Mouse (Mus musculus): ENCODE data around the gene Prtg. TPM values are rescaled to one million over a fixed set of nuclear protein-coding genes. Genes with fewer than 3 reads are reported as not detected.

Gene Prtg
- total RNA-seq, 1 experiment from 2014 or later, result not detected

GRCm38 (mm10) chr9:72883940-72884339 lies 77.3 kb downstream of the Prtg start:
- peak; percentile 48; the same call in 1 of the 2 replicates for ATAC-seq (ENCODE audit: extremely low read depth, insufficient number of reproducible peaks, low FRiP score, poor library complexity, severe bottlenecking)

- no peak for ATAC-seq (ENCODE audit: extremely low read depth, insufficient number of reproducible peaks, low FRiP score, poor library complexity, severe bottlenecking)
Observed at GRCm38 (mm10) chr9:72889777-72890176, 83.1 kb downstream of the Prtg start.

- no peak for ATAC-seq (ENCODE audit: extremely low read depth, insufficient number of reproducible peaks, low FRiP score, poor library complexity, severe bottlenecking)
Observed at GRCm38 (mm10) chr9:72890499-72891085, 83.9 kb downstream of the Prtg start.

GRCm38 (mm10) chr9:72892761-72893160 lies 86.1 kb downstream of the Prtg start:
- no peak for ATAC-seq (ENCODE audit: extremely low read depth, insufficient number of reproducible peaks, low FRiP score, poor library complexity, severe bottlenecking)

- ATAC-seq (ENCODE audit: extremely low read depth, insufficient number of reproducible peaks, low FRiP score, poor library complexity, severe bottlenecking), result no peak
Observed at GRCm38 (mm10) chr9:72894796-72895352, 88.2 kb downstream of the Prtg start.

- no peak for ATAC-seq (ENCODE audit: extremely low read depth, insufficient number of reproducible peaks, low FRiP score, poor library complexity, severe bottlenecking)
Observed at GRCm38 (mm10) chr9:72902057-72902456, 95.4 kb downstream of the Prtg start.

DNA sequence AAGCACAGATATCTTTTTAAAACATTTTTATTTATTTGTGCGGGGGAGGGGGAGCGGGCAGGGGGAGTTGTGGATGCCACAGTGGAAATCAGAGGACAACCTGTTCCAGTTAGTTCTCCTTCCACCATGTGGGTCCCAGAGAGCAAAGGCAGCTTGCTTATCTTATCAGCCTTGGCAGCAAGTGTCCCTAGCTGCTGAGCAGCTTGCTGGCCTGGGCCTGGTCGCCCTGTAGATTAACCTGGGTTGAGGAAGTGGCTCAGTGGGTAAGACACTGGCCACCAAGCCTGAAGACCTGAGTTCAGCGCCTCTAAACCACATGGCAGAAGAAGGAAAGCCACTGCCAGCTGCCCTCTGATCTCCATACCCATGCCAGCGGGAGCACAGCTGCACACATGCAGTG lies 95.9 kb downstream of the Prtg start:
- no peak for ATAC-seq (ENCODE audit: extremely low read depth, insufficient number of reproducible peaks, low FRiP score, poor library complexity, severe bottlenecking)

GRCm38 (mm10) chr9:72906693-72907103 lies 100.0 kb downstream of the Prtg start:
- no peak for ATAC-seq (ENCODE audit: extremely low read depth, insufficient number of reproducible peaks, low FRiP score, poor library complexity, severe bottlenecking)

DNA sequence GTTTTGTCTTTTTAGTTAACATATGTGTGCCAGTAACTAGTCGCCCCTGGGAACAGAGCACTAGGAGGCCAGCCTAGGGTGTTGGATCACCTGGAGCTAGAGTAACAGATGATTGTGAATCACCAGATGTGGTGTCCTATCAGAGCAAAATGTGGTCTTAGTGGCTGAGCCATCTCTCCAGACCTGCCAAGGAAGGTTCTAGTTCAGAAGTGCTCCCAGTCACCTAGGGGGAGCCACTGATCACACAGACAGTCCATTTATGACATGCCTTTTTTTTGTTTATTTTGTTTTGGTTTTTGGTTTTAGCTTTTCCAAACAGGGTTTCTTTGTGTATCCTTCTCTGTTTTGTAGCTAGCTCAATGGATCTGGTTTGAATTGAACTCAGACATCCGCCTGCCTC lies 104.7 kb downstream of the Prtg start:
- no peak for ATAC-seq (ENCODE audit: extremely low read depth, insufficient number of reproducible peaks, low FRiP score, poor library complexity, severe bottlenecking)

DNA sequence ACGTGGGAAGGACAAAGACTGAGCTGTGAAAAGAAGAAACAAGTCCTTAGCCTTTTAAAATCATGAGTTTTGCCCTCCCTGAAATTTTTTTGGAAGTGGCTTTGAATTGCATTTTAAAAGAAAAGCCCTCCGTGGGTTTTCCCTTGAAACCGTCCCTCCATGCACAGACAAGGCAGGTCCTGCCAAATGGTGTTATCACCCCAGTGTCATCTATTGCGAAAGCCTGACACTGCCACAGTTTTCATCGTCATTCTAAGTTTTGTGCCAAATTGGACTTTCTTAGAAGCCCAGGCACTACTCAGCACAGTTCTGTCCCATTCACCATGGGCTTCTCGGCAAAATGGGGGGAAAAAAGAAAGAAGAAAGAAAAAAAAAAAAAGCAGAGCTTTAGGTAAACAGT lies 106.9 kb downstream of the Prtg start:
- no peak for ATAC-seq (ENCODE audit: extremely low read depth, insufficient number of reproducible peaks, low FRiP score, poor library complexity, severe bottlenecking)

DNA sequence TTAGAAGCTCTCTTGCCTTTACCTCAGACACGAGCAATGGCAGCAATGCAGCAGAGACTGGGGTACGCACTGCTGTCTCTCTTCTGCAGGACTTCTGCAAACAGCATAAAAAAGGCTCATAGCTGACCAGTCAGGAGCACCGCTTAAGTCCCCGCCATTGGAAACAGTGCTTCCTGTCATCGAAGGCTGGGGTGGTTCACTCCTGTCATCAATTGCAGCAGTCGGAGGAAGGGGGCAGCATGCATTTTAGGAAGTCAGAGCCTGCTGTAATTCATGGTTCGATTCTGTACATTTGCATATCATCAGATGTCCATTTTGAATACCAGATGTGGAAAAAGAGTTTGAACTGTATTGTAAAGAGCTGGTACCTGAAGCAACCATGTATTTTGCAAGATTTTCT lies 109.1 kb downstream of the Prtg start:
- no peak for ATAC-seq (ENCODE audit: extremely low read depth, insufficient number of reproducible peaks, low FRiP score, poor library complexity, severe bottlenecking)

- ATAC-seq (ENCODE audit: extremely low read depth, insufficient number of reproducible peaks, low FRiP score, poor library complexity, severe bottlenecking), result no peak
Observed at GRCm38 (mm10) chr9:72923068-72923467, 116.4 kb downstream of the Prtg start.

DNA sequence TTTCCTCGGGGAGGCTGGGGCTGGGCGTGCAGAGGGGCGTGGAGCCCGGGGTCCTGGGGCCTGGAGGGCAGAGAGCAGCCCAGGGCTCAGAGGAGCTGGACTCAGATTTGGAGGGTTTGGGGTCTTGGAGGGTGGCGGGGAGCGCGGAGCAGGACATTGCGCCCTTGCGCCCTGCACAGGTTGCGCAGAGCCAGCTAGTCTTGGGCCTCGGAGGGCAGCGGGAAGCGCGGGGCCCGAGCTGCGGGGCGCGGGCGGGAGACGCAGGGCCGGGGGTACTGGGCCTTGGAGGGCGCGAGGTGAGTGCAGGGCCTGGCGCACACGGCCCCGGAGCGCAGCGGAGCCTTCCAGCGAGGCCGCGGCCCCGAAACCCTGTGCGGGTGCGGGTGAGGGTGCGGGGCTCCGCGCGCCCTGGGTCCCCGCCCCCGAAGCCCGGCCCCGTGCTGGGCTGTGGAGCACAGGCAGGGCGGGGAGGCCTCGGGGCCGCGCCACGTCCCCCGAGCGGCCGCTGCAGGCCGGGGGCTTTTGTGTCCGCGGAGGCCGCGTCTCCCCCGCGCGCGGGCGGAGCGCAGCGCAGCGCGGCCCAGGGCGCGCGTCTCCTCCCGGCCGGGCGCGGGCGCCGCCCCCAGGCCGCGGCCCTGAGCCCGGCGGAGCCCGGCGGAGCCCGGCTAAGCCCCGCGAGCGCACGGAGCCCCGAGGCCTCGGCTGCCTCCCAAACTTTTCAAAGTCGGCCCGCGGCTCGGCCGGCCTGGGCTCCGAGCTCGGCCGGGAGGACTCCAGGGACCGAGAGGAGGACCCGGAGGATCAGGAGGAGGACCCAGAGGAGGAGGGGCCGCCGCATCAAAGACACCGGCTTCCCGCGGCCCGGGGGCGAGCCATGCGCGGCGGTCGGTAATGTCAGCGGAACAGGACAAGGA lies 118.6 kb downstream of the Prtg start, which contains the start of gene Pygo1:
Gene Pygo1, plus strand, starts transcription at position 625 of the 914 bp plus-strand sequence.
- no peak for ATAC-seq (ENCODE audit: extremely low read depth, insufficient number of reproducible peaks, low FRiP score, poor library complexity, severe bottlenecking)

- ATAC-seq (ENCODE audit: extremely low read depth, insufficient number of reproducible peaks, low FRiP score, poor library complexity, severe bottlenecking), result no peak
Observed at GRCm38 (mm10) chr9:72925935-72926258, 119.2 kb downstream of the Prtg start.

GRCm38 (mm10) chr9:72931166-72931790 lies 124.6 kb downstream of the Prtg start:
- ATAC-seq (ENCODE audit: extremely low read depth, insufficient number of reproducible peaks, low FRiP score, poor library complexity, severe bottlenecking), result no peak

- no peak for ATAC-seq (ENCODE audit: extremely low read depth, insufficient number of reproducible peaks, low FRiP score, poor library complexity, severe bottlenecking)
Observed at GRCm38 (mm10) chr9:72935309-72935708, 128.6 kb downstream of the Prtg start.

GRCm38 (mm10) chr9:72936301-72936700 lies 129.6 kb downstream of the Prtg start:
- ATAC-seq (ENCODE audit: extremely low read depth, insufficient number of reproducible peaks, low FRiP score, poor library complexity, severe bottlenecking), result no peak

- no peak for ATAC-seq (ENCODE audit: extremely low read depth, insufficient number of reproducible peaks, low FRiP score, poor library complexity, severe bottlenecking)
Observed at GRCm38 (mm10) chr9:72943424-72943823, 136.8 kb downstream of the Prtg start.

- no peak for ATAC-seq (ENCODE audit: extremely low read depth, insufficient number of reproducible peaks, low FRiP score, poor library complexity, severe bottlenecking)
Observed at GRCm38 (mm10) chr9:72944286-72944685, 137.6 kb downstream of the Prtg start.

GRCm38 (mm10) chr9:72947010-72947409 lies 140.3 kb downstream of the Prtg start:
- no peak for ATAC-seq (ENCODE audit: extremely low read depth, insufficient number of reproducible peaks, low FRiP score, poor library complexity, severe bottlenecking)

Measured in neutrophil, adult 5-6 weeks (primary cell).